Mouse (Mus musculus): Measurements from ENCODE around the gene Disc1. TPM values are rescaled to one million over a fixed set of nuclear protein-coding genes. Genes with fewer than 3 reads are reported as not detected.

Gene Disc1
- total RNA-seq, 2 experiments from 2014 or later, result 4.3 to 4.6 TPM

- no peak for DNase-seq (ENCODE audit: low spot score in 2 of 2)
Measured at GRCm38 (mm10) chr8:125217902-125218581, 164.0 kb downstream of the Disc1 start.

- DNase-seq (ENCODE audit: low spot score in 2 of 2), result peak; percentile 70 to 86
Measured at GRCm38 (mm10) chr8:125218669-125219068, 164.7 kb downstream of the Disc1 start.

GRCm38 (mm10) chr8:125220608-125221007 lies 166.6 kb downstream of the Disc1 start:
- no peak for DNase-seq (ENCODE audit: low spot score in 2 of 2)

- DNase-seq (ENCODE audit: low spot score in 2 of 2), result no peak
Measured at GRCm38 (mm10) chr8:125221062-125221461, 167.1 kb downstream of the Disc1 start.

GRCm38 (mm10) chr8:125223031-125223753 lies 169.2 kb downstream of the Disc1 start:
- no peak for DNase-seq (ENCODE audit: low spot score in 2 of 2)

DNA sequence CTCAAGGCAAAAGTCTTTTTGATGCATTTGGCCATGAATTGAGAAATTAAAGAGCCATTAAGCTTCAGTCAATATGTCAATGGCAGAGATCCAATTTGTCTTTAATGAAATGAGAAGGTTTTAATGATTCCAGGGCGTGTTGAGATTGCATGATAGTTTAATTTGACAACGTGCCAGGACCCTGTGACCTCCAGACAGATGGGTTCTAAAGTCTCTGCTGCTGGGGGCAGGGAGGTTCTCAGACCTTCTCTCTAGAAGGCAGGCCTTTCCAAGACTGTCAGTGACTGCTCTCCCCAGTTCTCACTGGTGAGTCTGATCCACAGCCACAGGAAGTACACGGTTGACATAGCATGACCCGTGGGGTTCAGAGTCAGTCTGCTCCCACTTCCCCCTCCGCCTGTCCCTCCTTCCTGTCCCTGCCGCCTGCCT lies 170.3 kb downstream of the Disc1 start:
- DNase-seq (ENCODE audit: low spot score in 2 of 2), result no peak

DNA sequence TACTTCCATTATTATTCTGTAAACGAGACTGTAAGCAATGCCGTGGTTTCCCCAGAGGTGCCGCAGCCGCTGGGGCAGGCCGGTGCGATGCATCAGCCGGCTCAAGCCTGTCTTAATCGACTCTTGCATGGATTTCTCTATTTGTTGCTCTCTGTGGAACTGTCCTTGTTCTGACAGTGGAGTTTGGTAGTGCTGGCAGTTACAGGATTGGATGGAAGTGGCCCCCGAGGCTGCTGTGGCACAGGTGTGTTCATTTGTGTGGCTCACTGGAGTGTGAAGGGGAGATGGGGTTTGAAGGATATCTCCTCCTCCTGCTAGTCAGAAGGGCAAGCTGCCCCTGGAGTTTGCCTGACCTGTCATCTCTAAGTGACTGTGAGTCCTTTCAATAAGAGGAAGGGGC lies 171.3 kb downstream of the Disc1 start:
- no peak for DNase-seq (ENCODE audit: low spot score in 2 of 2)

DNA sequence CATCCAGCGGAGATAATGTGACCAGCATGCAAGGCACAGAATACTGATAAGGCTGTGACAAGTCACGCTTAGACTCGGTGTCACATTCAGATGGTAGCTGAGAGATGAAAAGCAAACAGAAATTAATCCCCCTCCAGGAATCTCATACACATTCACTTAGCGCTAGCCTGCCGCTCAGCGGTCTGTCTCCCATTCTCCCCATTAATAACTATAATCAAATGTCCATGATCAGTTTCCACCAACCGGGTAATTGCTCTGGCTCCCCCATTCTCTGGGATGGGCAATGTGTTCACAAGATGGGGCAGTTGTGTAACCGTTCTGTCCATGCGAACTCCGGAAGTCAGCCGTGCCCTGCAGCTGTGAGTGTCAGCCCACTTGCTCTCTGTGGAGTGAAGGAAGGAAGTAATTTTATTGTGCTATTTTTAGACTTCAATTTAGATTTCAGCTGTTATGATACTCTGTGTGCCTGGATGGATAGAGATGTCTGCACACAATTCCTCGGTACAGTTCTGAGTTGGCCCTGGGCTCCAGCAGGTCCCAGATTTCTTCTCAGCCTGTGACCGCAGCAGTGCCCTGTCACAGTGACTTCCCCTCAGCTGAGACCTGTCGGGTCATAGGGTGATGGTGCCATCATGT lies 173.1 kb downstream of the Disc1 start:
- peak in 1 of 2 experiments; percentile 34 for DNase-seq (ENCODE audit: low spot score in 2 of 2)

DNA sequence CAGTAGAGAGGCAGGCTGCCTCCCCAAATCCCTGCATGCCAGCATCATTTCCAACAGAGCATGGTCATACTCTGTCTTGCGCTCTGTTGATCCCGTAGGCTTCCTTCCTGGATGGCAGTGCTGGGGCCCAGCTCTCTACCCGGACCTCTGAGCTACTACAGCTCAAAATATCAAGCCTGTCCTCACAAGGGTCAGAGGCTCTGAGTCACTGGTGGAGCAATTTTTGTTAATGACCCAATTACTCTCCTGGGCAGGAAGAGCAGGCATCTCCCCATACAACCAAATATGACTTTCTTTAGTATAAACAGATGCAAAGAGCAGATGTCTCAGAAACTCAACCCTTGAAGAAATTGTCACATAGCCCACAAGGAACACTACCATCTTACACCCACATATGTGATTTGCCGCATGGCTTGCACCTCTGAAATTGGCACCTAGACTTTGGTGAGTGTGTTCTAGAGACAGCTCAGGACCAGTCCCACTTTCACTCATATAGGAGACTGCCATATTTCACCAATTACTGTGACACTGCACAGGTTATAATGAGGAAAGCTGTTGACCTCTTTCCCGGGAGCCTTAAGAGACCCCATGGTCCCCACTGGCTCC lies 176.6 kb downstream of the Disc1 start:
- DNase-seq (ENCODE audit: low spot score in 2 of 2), result no peak

- no peak for DNase-seq (ENCODE audit: low spot score in 2 of 2)
Measured at GRCm38 (mm10) chr8:125232724-125233123, 178.7 kb downstream of the Disc1 start.

GRCm38 (mm10) chr8:125235898-125236835 lies 182.2 kb downstream of the Disc1 start:
- no peak for DNase-seq (ENCODE audit: low spot score in 2 of 2)

GRCm38 (mm10) chr8:125240763-125241162 lies 186.8 kb downstream of the Disc1 start:
- no peak for DNase-seq (ENCODE audit: low spot score in 2 of 2)

GRCm38 (mm10) chr8:125242382-125242781 lies 188.4 kb downstream of the Disc1 start:
- no peak for DNase-seq (ENCODE audit: low spot score in 2 of 2)

- no peak for DNase-seq (ENCODE audit: low spot score in 2 of 2)
Measured at GRCm38 (mm10) chr8:125242921-125243320, 188.9 kb downstream of the Disc1 start.

- DNase-seq (ENCODE audit: low spot score in 2 of 2), result no peak
Measured at GRCm38 (mm10) chr8:125246737-125247292, 192.8 kb downstream of the Disc1 start.

- DNase-seq (ENCODE audit: low spot score in 2 of 2), result no peak
Measured at GRCm38 (mm10) chr8:125247349-125247748, 193.4 kb downstream of the Disc1 start.

DNA sequence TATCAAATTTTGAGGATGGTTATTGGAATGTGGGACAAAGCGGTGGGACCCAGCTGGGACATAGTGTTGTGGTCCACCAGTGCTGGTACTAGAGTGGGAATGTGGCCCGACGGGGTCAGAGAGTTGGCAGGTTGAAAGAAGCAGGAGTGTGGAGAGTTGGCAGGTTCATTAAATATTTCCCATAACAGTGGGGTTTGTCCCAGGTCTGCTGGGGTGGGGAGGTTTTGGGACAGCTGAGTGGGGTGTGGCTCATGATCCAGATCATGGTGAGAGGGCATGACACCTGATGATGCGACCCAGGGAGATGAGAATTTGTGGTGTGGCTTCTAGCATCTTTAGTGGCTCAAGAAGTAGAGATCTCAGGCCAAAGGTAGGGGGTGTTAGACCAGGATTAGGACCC lies 199.0 kb downstream of the Disc1 start:
- DNase-seq (ENCODE audit: low spot score in 2 of 2), result no peak

GRCm38 (mm10) chr8:125253505-125254180 lies 199.6 kb downstream of the Disc1 start:
- DNase-seq (ENCODE audit: low spot score in 2 of 2), result no peak

GRCm38 (mm10) chr8:125254188-125255005 lies 200.4 kb downstream of the Disc1 start:
- peak; percentile 93 to 97 for DNase-seq (ENCODE audit: low spot score in 2 of 2)
